ENCODE assay signal across 16 mouse cellular contexts in genomic region chr7:126019966-126020365, GRCm38 (mm10).
A peak's percentile ranks its signal among the peaks of the same experiment; 100 is the strongest.
DNase-seq lines count a peak whose midpoint lies in the region; ATAC-seq and TF ChIP-seq lines count a peak whose summit lies in the region.
"Had no signal": no experiment of that assay in that cellular context is flagged by ENCODE, and none has a peak within 500 bp of the region (broad histone marks: within the 10 kb centered on the region; RNA-seq: fewer than 3 reads in every experiment).

No protein-coding gene starts in this region.

- H3K36me3 ChIP-seq in lung, embryonic 14.5 days (ENCODE audit: insufficient read depth), result no peaks in the 10 kb centered on the region
- H3K36me3 ChIP-seq in hindbrain, embryonic 16.5 days (ENCODE audit: control insufficient read depth, insufficient read depth, low read length), result no peaks in the 10 kb centered on the region
- no peaks in the 10 kb centered on the region for H3K36me3 ChIP-seq in midbrain, embryonic 16.5 days (ENCODE audit: control insufficient read depth, insufficient read depth, low read length)
- H3K36me3 ChIP-seq: liver, embryonic 12.5 days had no signal

- 43% methylated on average over 6 of the region's 6 CpGs for WGBS in lung, embryonic 14.5 days
- WGBS in hindbrain, embryonic 16.5 days, result 47% methylated on average over 6 of the region's 6 CpGs
- 50% methylated on average over 6 of the region's 6 CpGs for WGBS in midbrain, embryonic 16.5 days

- no peak overlapping the region for H3K27ac ChIP-seq in lung, embryonic 14.5 days (ENCODE audit: low read depth)
- no peak overlapping the region for H3K27ac ChIP-seq in hindbrain, embryonic 16.5 days (ENCODE audit: low read depth, low read length)
- H3K27ac ChIP-seq in midbrain, embryonic 16.5 days (ENCODE audit: low read length), result no peak overlapping the region
- H3K27ac ChIP-seq: liver, embryonic 12.5 days had no signal

- H3K4me3 ChIP-seq in lung, embryonic 14.5 days (ENCODE audit: low read depth, low read length), result no peak overlapping the region
- no peak overlapping the region for H3K4me3 ChIP-seq in hindbrain, embryonic 16.5 days (ENCODE audit: low read length)
- no peak overlapping the region for H3K4me3 ChIP-seq in midbrain, embryonic 16.5 days (ENCODE audit: low read depth, low read length)
- H3K4me3 ChIP-seq: erythroblast, embryonic 14.5 days; liver, embryonic 12.5 days had no signal

- no peak overlapping the region for H3K9ac ChIP-seq in lung, embryonic 14.5 days
- no peak overlapping the region for H3K9ac ChIP-seq in hindbrain, embryonic 16.5 days (ENCODE audit: low read depth, low read length)
- H3K9ac ChIP-seq in midbrain, embryonic 16.5 days (ENCODE audit: low read depth, low read length), result 0 out of 2 replicates have a peak overlapping the region, but pooled peaks have one; percentile 28
- H3K9ac ChIP-seq: liver, embryonic 12.5 days had no signal

- no peak for TF ChIP-seq CTCF in lung, embryonic 14.5 days (IDR thresholded peaks at IDR 0.05; ENCODE audit: low read depth)

- ATAC-seq in lung, embryonic 14.5 days (ENCODE audit: insufficient read depth), result peak; percentile 47; the same call in 1 of the 2 replicates
- 0 out of 2 replicates have a peak, but pooled peaks have one; percentile 9 for ATAC-seq in hindbrain, embryonic 16.5 days
- ATAC-seq in midbrain, embryonic 16.5 days, result no peak
- ATAC-seq: liver, embryonic 12.5 days; lung, postnatal 0 days had no signal

- no peaks in the 10 kb centered on the region for H3K9me3 ChIP-seq in lung, embryonic 14.5 days (ENCODE audit: low read depth, low read length)
- H3K9me3 ChIP-seq in hindbrain, embryonic 16.5 days (ENCODE audit: control insufficient read depth, low read length), result no peaks in the 10 kb centered on the region
- H3K9me3 ChIP-seq in midbrain, embryonic 16.5 days (replicated peaks; ENCODE audit: control insufficient read depth, low read length, poor library complexity, severe bottlenecking), result no peaks in the 10 kb centered on the region
- H3K9me3 ChIP-seq: liver, embryonic 12.5 days had no signal

- no peak overlapping the region for H3K4me2 ChIP-seq in lung, embryonic 14.5 days
- no peak overlapping the region for H3K4me2 ChIP-seq in hindbrain, embryonic 16.5 days (ENCODE audit: low read length)
- no peak overlapping the region for H3K4me2 ChIP-seq in midbrain, embryonic 16.5 days (ENCODE audit: low read length)
- H3K4me2 ChIP-seq: liver, embryonic 12.5 days had no signal

- peak; percentile 59 to 64 for DNase-seq in cerebellum, postnatal 10 days
- DNase-seq in cerebellum, postnatal 25 days, result no peak
- peak; percentile 45 for DNase-seq in lung, embryonic 14.5 days
- DNase-seq in lung, postnatal 4 days, result no peak
- no peak for DNase-seq in layer of hippocampus, adult 9-11 months
- DNase-seq in spleen, postnatal 14 days (ENCODE audit: low spot score in 2 of 2), result no peak
- DNase-seq: adrenal gland, postnatal 14 days; cerebellum, adult 9-10 months; gastrocnemius, postnatal 25 days; spleen, adult 18-20 months; thymus, postnatal 4 days had no signal

- no peaks in the 10 kb centered on the region for H3K4me1 ChIP-seq in lung, embryonic 14.5 days (ENCODE audit: insufficient read depth)
- H3K4me1 ChIP-seq in hindbrain, embryonic 16.5 days (ENCODE audit: control insufficient read depth, insufficient read depth, low read depth, low read length), result peaks cover 13% of the 10 kb centered on the region
- H3K4me1 ChIP-seq in midbrain, embryonic 16.5 days (ENCODE audit: control insufficient read depth, insufficient read depth, low read length), result peaks cover 8% of the 10 kb centered on the region

- no peaks in the 10 kb centered on the region for H3K27me3 ChIP-seq in lung, embryonic 14.5 days (ENCODE audit: insufficient read depth, low read length)
- no peaks in the 10 kb centered on the region for H3K27me3 ChIP-seq in hindbrain, embryonic 16.5 days (replicated peaks; ENCODE audit: control insufficient read depth, insufficient read depth, low read length)
- H3K27me3 ChIP-seq in midbrain, embryonic 16.5 days (ENCODE audit: control insufficient read depth, insufficient read depth, low read depth, low read length), result no peaks in the 10 kb centered on the region
- H3K27me3 ChIP-seq: liver, embryonic 12.5 days had no signal

Comparison
In these comparisons a context has a peak if more than half of its experiments do, and no peak if none do; other contexts are left out.
1. DNase-seq: peak in cerebellum, postnatal 10 days (2 of 2) and lung, embryonic 14.5 days (single experiment); none in cerebellum, postnatal 25 days (0 of 2), lung, postnatal 4 days (0 of 2), layer of hippocampus, adult 9-11 months (single experiment) and spleen, postnatal 14 days (0 of 2).